Mouse (Mus musculus): ENCODE measurements around the gene Bco1. TPM values are rescaled to one million over a fixed set of nuclear protein-coding genes. Genes with fewer than 3 reads are reported as not detected.
A peak's percentile ranks its signal among the peaks of the same experiment; 100 is the strongest.

The Bco1 gene
- polyA plus RNA-seq, 1 experiment from 2014 or later: 0.25 TPM

DNA sequence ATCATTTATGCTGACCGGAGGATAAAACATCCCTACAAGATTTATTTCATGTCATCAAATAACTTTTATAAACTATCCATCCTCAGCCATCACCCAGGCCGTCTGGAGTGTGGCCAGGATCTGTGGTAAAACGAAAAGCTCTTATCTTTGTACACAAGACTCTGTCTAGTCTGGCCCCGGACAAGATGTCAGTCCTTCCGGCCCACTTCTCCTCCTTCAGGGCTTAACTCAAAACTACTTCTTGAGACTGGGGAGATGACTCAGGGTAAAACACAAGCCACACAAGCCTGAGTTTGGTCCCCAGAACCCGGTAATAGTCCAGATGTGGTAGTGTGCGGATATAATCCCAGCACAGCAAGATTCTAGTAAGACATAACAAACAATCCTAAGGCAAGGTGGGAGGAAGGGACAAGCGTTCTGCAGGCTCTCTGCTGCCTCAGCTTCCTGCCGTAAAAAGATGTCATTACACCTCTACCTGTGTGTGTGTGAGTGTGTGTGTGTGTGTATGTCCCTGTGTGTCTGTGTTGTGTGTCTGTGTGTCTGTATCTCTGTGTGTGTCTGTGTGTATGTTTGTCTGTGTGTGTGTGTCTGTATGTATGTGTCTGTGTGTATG is 12.6 kb upstream of the Bco1 start:
- 80% methylated on average over 9 of the region's 9 CpGs for WGBS
- no peak overlapping the region for H3K4me3 ChIP-seq (replicated peaks; ENCODE audit: low read length)
- H3K27me3 ChIP-seq (ENCODE audit: control insufficient read depth, insufficient read depth, low read length): no peaks in the 10 kb centered on the region
- H3K9me3 ChIP-seq (ENCODE audit: control insufficient read depth, low read length): no peaks in the 10 kb centered on the region
- H3K9ac ChIP-seq: no peak overlapping the region
- no peak overlapping the region for H3K27ac ChIP-seq
- ATAC-seq (ENCODE audit: low FRiP score) (no peak), DNase-seq (ENCODE audit: low spot score) (no peak)
- no peak overlapping the region for H3K4me2 ChIP-seq (replicated peaks)
- H3K4me1 ChIP-seq (replicated peaks; ENCODE audit: control insufficient read depth, insufficient read depth, low read length): no peaks in the 10 kb centered on the region
- no peaks in the 10 kb centered on the region for H3K36me3 ChIP-seq (replicated peaks; ENCODE audit: control insufficient read depth, insufficient read depth)

DNA sequence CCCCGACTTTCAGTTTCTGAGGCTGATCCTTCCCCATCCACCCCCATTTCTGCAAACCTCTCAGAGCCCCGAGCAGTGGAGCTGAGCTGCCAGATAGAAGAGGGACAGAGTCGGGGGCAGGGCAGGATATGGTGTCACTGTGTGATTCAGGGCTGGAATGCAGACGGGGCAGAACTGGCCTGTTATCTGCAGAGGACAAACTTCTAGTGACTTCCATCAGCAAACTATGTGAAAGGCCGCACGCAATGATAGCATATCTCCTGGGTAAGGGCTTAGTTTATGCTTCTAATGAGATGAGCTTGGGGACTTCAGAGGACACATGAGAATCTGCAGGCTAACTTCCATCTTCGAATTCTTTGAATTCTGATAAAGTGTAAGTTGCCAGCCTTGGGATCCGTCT is 10.1 kb upstream of the Bco1 start:
- 69% methylated on average over 8 of the region's 8 CpGs for WGBS
- Histone ChIP-seq H3K4me3 (replicated peaks; ENCODE audit: low read length) (no peak overlapping the region), H3K36me3 (replicated peaks; ENCODE audit: control insufficient read depth, insufficient read depth) (no peaks in the 10 kb centered on the region), H3K4me2 (replicated peaks) (no peak overlapping the region), H3K27ac (no peak overlapping the region), H3K27me3 (ENCODE audit: control insufficient read depth, insufficient read depth, low read length) (no peaks in the 10 kb centered on the region), H3K4me1 (replicated peaks; ENCODE audit: control insufficient read depth, insufficient read depth, low read length) (no peaks in the 10 kb centered on the region), H3K9me3 (ENCODE audit: control insufficient read depth, low read length) (no peaks in the 10 kb centered on the region), H3K9ac (no peak overlapping the region)
- ATAC-seq (ENCODE audit: low FRiP score) (no peak), DNase-seq (ENCODE audit: low spot score) (no peak)

- H3K9ac ChIP-seq: no peak overlapping the region
- no peak for ATAC-seq (ENCODE audit: low FRiP score)
Measured at GRCm38 (mm10) chr8:117087036-117087435, 8.6 kb upstream of the Bco1 start.

GRCm38 (mm10) chr8:117089802-117090201 is 5.9 kb upstream of the Bco1 start:
- DNase-seq (ENCODE audit: low spot score) (no peak), ATAC-seq (ENCODE audit: low FRiP score) (no peak)
- Histone ChIP-seq H3K9ac (no peak overlapping the region), H3K27me3 (ENCODE audit: control insufficient read depth, insufficient read depth, low read length) (no peaks in the 10 kb centered on the region), H3K9me3 (ENCODE audit: control insufficient read depth, low read length) (no peaks in the 10 kb centered on the region), H3K4me2 (replicated peaks) (no peak overlapping the region), H3K4me1 (replicated peaks; ENCODE audit: control insufficient read depth, insufficient read depth, low read length) (no peaks in the 10 kb centered on the region), H3K4me3 (replicated peaks; ENCODE audit: low read length) (no peak overlapping the region), H3K27ac (no peak overlapping the region), H3K36me3 (replicated peaks; ENCODE audit: control insufficient read depth, insufficient read depth) (no peaks in the 10 kb centered on the region)
- WGBS: 93% methylated on average over 4 of the region's 4 CpGs

More at GRCm38 (mm10) chr8:117087036-117087435, 8.6 kb upstream of the Bco1 start:
- Histone ChIP-seq H3K36me3 (replicated peaks; ENCODE audit: control insufficient read depth, insufficient read depth) (no peaks in the 10 kb centered on the region), H3K27ac (no peak overlapping the region), H3K9me3 (ENCODE audit: control insufficient read depth, low read length) (no peaks in the 10 kb centered on the region), H3K4me3 (replicated peaks; ENCODE audit: low read length) (no peak overlapping the region), H3K4me1 (replicated peaks; ENCODE audit: control insufficient read depth, insufficient read depth, low read length) (no peaks in the 10 kb centered on the region), H3K4me2 (replicated peaks) (no peak overlapping the region), H3K27me3 (ENCODE audit: control insufficient read depth, insufficient read depth, low read length) (no peaks in the 10 kb centered on the region)
- DNase-seq (ENCODE audit: low spot score): no peak

- H3K4me2 ChIP-seq (replicated peaks): no peak overlapping the region
- WGBS: 58% methylated on average over 5 of the region's 5 CpGs
- H3K4me1 ChIP-seq (replicated peaks; ENCODE audit: control insufficient read depth, insufficient read depth, low read length): peaks cover 8% of the 10 kb centered on the region; the same call in 1 of the 2 replicates
- ATAC-seq (ENCODE audit: low FRiP score) (no peak), DNase-seq (ENCODE audit: low spot score) (no peak)
- H3K9me3 ChIP-seq (ENCODE audit: control insufficient read depth, low read length): no peaks in the 10 kb centered on the region
- H3K27me3 ChIP-seq (ENCODE audit: control insufficient read depth, insufficient read depth, low read length): no peaks in the 10 kb centered on the region
- H3K27ac ChIP-seq: no peak overlapping the region
- H3K4me3 ChIP-seq (replicated peaks; ENCODE audit: low read length): no peak overlapping the region
- no peak overlapping the region for H3K9ac ChIP-seq
- H3K36me3 ChIP-seq (replicated peaks; ENCODE audit: control insufficient read depth, insufficient read depth): no peaks in the 10 kb centered on the region
Measured at GRCm38 (mm10) chr8:117094053-117094452, 1.6 kb upstream of the Bco1 start.

- H3K4me1 ChIP-seq (replicated peaks; ENCODE audit: control insufficient read depth, insufficient read depth, low read length): peaks cover 8% of the 10 kb centered on the region; the same call in 1 of the 2 replicates
- no peaks in the 10 kb centered on the region for H3K36me3 ChIP-seq (replicated peaks; ENCODE audit: control insufficient read depth, insufficient read depth)
- H3K27ac ChIP-seq: peak overlapping the region; percentile 64
- H3K9ac ChIP-seq: 0 out of 2 replicates have a peak overlapping the region, but pooled peaks have one; percentile 6
- no peak for DNase-seq (ENCODE audit: low spot score)
- H3K4me2 ChIP-seq (replicated peaks): peak overlapping the region; percentile 21; the same call in 1 of the 2 replicates
- WGBS: 62% methylated on average over 10 of the region's 10 CpGs
- no peak overlapping the region for H3K4me3 ChIP-seq (replicated peaks; ENCODE audit: low read length)
- peaks cover 6% of the 10 kb centered on the region; the same call in 1 of the 2 replicates for H3K9me3 ChIP-seq (ENCODE audit: control insufficient read depth, low read length)
- H3K27me3 ChIP-seq (ENCODE audit: control insufficient read depth, insufficient read depth, low read length): no peaks in the 10 kb centered on the region
- ATAC-seq (ENCODE audit: low FRiP score): peak; percentile 14; the same call in 1 of the 2 replicates
Measured at GRCm38 (mm10) chr8:117097051-117097563, 1.5 kb downstream of the Bco1 start.

GRCm38 (mm10) chr8:117097564-117098191 is 2.0 kb downstream of the Bco1 start:
- peak; percentile 90 for ATAC-seq (ENCODE audit: low FRiP score)
- no peaks in the 10 kb centered on the region for H3K36me3 ChIP-seq (replicated peaks; ENCODE audit: control insufficient read depth, insufficient read depth)
- peak overlapping the region; percentile 21; the same call in 1 of the 2 replicates for H3K4me2 ChIP-seq (replicated peaks)
- peak overlapping the region; percentile 52 for H3K27ac ChIP-seq
- H3K4me3 ChIP-seq (replicated peaks; ENCODE audit: low read length): no peak overlapping the region
- 40% methylated on average over 11 of the region's 11 CpGs for WGBS
- H3K27me3 ChIP-seq (ENCODE audit: control insufficient read depth, insufficient read depth, low read length): no peaks in the 10 kb centered on the region
- DNase-seq (ENCODE audit: low spot score): peak; percentile 72
- H3K4me1 ChIP-seq (replicated peaks; ENCODE audit: control insufficient read depth, insufficient read depth, low read length): peaks cover 8% of the 10 kb centered on the region; the same call in 1 of the 2 replicates
- H3K9ac ChIP-seq: 0 out of 2 replicates have a peak overlapping the region, but pooled peaks have one; percentile 6
- H3K9me3 ChIP-seq (ENCODE audit: control insufficient read depth, low read length): peaks cover 6% of the 10 kb centered on the region; the same call in 1 of the 2 replicates

DNA sequence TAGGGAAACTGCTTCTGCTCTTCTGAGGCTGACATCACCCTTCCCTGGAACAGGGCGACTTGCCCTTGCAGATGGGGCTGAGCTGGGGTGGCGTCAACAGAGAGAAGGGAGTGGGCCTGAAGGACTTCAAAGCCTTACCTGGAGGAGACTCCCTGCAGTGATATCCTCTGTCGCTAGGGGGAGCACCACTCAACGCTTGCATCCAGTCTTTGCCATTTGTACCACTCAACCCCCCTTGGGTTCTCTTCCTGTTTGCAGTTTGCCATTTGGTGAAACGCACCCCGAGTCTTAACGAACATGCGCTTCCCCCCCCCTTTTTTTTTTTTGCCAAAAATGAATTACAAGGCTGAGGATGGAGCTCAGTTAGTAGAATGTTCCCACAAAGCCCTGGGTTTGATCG is 11.9 kb downstream of the Bco1 start:
- DNase-seq (ENCODE audit: low spot score) (peak; percentile 75), ATAC-seq (ENCODE audit: low FRiP score) (no peak)
- no peaks in the 10 kb centered on the region for H3K9me3 ChIP-seq (ENCODE audit: control insufficient read depth, low read length)
- H3K9ac ChIP-seq: no peak overlapping the region
- H3K4me1 ChIP-seq (replicated peaks; ENCODE audit: control insufficient read depth, insufficient read depth, low read length): no peaks in the 10 kb centered on the region
- WGBS: 20% methylated on average over 9 of the region's 9 CpGs
- no peak overlapping the region for H3K4me3 ChIP-seq (replicated peaks; ENCODE audit: low read length)
- no peaks in the 10 kb centered on the region for H3K36me3 ChIP-seq (replicated peaks; ENCODE audit: control insufficient read depth, insufficient read depth)
- no peak overlapping the region for H3K4me2 ChIP-seq (replicated peaks)
- H3K27ac ChIP-seq: no peak overlapping the region
- H3K27me3 ChIP-seq (ENCODE audit: control insufficient read depth, insufficient read depth, low read length): no peaks in the 10 kb centered on the region

GRCm38 (mm10) chr8:117109018-117109711 is 13.5 kb downstream of the Bco1 start:
- H3K4me1 ChIP-seq (replicated peaks; ENCODE audit: control insufficient read depth, insufficient read depth, low read length): no peaks in the 10 kb centered on the region
- no peak for ATAC-seq (ENCODE audit: low FRiP score)
- no peak overlapping the region for H3K4me3 ChIP-seq (replicated peaks; ENCODE audit: low read length)
- H3K36me3 ChIP-seq (replicated peaks; ENCODE audit: control insufficient read depth, insufficient read depth): no peaks in the 10 kb centered on the region
- no peaks in the 10 kb centered on the region for H3K27me3 ChIP-seq (ENCODE audit: control insufficient read depth, insufficient read depth, low read length)
- H3K27ac ChIP-seq: no peak overlapping the region
- no peaks in the 10 kb centered on the region for H3K9me3 ChIP-seq (ENCODE audit: control insufficient read depth, low read length)
- whole genome bisulfite sequencing: 92% methylated on average over 19 of the region's 19 CpGs
- H3K9ac ChIP-seq: no peak overlapping the region
- no peak overlapping the region for H3K4me2 ChIP-seq (replicated peaks)
- DNase-seq (ENCODE audit: low spot score): no peak
